Mouse (Mus musculus): ENCODE results near the gene Gm10192.
"Not testable (repeated sequence)": the region's sequence is repeated elsewhere in the genome, so short reads cannot be mapped to it uniquely, and the experiment has no call there.

The Gm10192 gene

DNA sequence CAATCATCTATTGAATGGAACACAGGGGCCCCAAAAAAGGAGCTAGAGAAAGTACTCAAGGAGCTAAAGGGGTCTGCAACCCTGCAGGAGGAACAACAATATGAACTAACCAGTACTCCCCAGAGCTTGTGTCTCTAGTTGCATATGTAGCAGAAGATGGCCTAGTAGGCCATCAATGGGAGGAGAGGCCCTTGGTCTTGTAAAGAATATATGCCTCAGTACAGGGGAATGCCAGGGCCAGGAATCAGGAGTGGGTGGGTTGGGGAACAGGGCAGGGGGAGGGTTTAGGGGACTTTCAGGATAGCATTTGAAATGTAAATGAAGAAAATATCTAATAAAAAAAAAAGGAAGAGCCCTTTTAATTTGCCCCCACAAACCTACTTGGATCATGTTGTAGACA is at the start of gene Gm10192:
TSS of gene Gm10192 (minus strand) at position 101 of the 400 bp plus-strand sequence.
- not testable (repeated sequence) for DNase-seq

- DNase-seq, result no peak
These were observed 47.6 kb upstream of the Gm10192 start for GRCm38 (mm10) chr4:97230411-97231104.

DNA sequence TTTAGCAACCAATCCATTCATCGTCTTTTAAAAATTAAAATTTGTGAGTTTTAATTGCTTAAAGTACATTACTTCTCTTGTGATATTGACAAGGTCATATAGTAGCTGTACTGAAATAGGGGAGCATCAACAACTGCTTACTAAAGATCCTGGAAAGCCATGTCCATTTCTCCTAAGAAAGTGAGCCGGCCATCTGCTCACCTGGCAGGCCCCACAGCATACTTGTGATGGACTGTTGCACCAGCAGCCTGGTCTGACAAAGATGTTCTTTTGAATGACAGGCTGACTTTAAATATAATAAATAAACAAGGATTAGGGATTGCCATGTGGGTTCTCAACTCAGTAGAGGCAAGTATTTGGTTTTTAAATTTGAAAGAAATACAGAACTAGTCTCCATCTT is 36.7 kb upstream of the Gm10192 start:
- no peak for DNase-seq

GRCm38 (mm10) chr4:97217906-97218305 is 34.9 kb upstream of the Gm10192 start:
- no peak for DNase-seq

- no peak for DNase-seq
These were observed 29.5 kb upstream of the Gm10192 start for GRCm38 (mm10) chr4:97212514-97212913.

DNA sequence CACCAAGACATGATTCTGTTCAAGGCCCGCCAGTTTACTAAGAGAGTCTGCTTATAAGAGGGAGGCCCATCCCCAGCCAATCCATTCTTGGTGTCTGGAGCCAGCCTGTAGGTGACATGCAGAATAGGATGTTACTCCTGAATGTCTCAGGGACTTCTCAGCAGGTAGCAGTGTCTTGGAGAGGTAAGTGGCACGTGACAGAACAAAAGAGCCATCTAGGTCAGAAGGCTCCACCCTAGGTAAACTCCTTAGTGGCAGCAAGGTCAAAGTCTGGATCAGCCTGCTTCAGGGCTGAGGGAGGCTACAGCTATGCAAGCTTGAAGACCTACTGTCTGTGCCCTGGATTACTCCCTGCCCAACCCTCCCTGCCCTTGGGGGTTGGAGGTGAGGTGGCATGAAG is 20.0 kb upstream of the Gm10192 start:
- DNase-seq, result not testable (repeated sequence)

GRCm38 (mm10) chr4:97193176-97193575 is 10.2 kb upstream of the Gm10192 start:
- DNase-seq, result no peak

DNA sequence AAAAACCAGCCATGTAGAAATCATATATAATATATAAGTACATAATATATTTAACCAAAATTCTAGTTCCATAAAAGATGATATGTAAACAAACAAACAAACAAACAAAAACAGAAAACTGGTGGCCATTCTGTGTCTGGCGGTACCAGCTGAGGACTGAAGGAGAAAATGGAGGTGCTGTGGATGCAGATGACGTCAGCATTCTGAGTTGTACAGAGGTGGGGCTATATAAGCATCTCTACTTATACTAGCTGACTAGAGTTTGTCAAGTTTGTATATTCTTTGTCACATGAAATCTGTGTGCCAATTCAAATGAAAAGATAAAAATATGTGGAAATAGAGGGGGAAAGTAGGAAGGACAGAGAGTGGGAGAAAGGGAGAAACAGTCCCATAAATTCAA is 9.6 kb upstream of the Gm10192 start:
- DNase-seq, result no peak

DNA sequence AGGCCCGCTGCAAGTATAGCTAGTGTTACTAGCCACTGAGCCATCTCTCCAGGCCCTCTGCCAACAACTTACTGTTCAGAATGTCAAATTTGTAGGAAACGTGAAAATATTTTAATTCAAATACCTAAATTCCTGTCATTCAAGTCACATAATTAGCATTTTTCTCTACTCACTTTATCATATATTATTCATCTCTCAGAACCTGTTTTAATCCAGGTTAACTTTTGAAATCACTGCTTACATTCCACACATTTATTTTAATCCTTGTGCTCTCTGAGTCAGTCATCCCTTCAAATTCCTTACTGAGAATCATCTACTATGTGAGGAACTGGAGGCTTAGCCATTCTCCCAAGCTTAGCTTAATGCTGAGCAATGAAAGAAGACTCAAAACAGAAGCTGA is 2.6 kb downstream of the Gm10192 start:
- DNase-seq, result no peak

DNA sequence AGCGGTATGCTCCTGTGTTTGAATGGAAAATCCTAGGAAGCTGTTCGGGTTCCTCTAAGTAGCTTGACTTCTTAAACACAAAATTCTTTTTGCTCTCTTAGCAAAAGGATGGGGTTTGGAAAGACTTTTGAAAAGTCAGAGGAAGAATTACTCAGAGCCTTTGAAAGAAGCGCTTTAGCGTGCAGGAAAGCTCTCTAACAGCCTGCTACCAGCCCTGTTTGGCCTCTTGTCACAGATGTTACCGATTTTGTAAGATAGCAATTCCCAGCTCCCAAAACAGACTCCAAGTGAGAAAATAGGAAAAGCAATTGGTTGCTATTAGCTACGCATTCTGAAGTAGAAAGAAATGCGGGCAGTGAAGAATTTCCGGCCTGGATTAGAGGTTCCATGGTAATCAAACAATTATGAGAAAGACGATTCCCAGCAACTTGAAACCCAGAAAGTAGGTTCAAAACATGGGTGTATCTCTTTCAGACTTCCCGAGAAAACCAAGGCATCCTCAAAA is 26.1 kb downstream of the Gm10192 start:
- DNase-seq, result no peak

DNA sequence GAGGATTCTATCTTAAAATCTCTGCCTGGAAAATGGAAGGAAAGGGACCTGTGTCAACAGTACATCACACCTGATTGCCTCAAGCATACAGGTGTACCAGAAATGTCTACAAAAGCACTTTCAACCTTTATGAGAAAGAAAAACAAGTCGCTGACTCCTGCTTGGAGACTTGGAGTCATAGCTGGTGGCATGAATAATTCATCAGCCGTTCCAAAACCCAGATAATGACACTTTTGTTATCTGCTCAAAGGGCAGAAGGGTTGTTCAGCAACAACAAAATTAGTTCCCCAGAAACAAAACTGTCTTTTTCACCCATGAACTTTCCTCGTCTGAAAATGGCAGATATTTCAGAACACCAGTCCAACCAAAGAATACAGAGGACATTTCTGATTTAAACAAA is 26.9 kb downstream of the Gm10192 start:
- DNase-seq, result no peak

GRCm38 (mm10) chr4:97153554-97153953 is 29.4 kb downstream of the Gm10192 start:
- DNase-seq, result no peak

GRCm38 (mm10) chr4:97142484-97142883 is 40.5 kb downstream of the Gm10192 start:
- no peak for DNase-seq
